Mouse (Mus musculus) gastrocnemius, adult 2 months (tissue): Measurements from ENCODE around the gene Plscr1. TPM values are rescaled to one million over a fixed set of nuclear protein-coding genes. Genes with fewer than 3 reads are reported as not detected.

Experiments
- DNase-seq: peaks from one replicate; pipeline ENCODE4 v3.0.0; 2022
- H3K27ac ChIP-seq: fragments of 200-600 bp; 2 replicates; pipeline ENCODE4 v1.8.1; 2022; ENCODE audit warnings: mild to moderate bottlenecking
- H3K4me3 ChIP-seq: fragments of 200-600 bp; 2 replicates; pipeline ENCODE4 v1.8.1; 2022; ENCODE audit warnings: mild to moderate bottlenecking, moderate library complexity
- CTCF ChIP-seq: fragments of 200-600 bp; IDR thresholded peaks from 2 replicates; pipeline ENCODE4 v1.8.1; 2022; ENCODE audit warnings: antibody characterized with exemption, mild to moderate bottlenecking, moderate library complexity
- intact Hi-C: fragments of 180-260 bp; cut with DNase I; formaldehyde crosslinking; loops from one replicate; pipeline ENCODE4 v1.15.1; 2025
- total RNA-seq, 2 experiments: library from RNA; stranded (reverse); gene quantifications; 2 replicates each; pipeline ENCODE4 v1.2.3; 2021

Gene Plscr1
- total RNA-seq, 2 experiments from 2014 or later: 0.51 to 1.3 TPM

- H3K4me3 ChIP-seq: no peak overlapping the region
- intact Hi-C loops: no loop called here
- TF ChIP-seq CTCF: no peak
- H3K27ac ChIP-seq: peak overlapping the region; percentile 51; the same call in 1 of the 2 replicates
- no peak for DNase-seq
Observed at GRCm38 (mm10) chr9:92226795-92227194, 22.8 kb upstream of the Plscr1 start.

- intact Hi-C loops: no loop called here
- Histone ChIP-seq H3K4me3 (no peak overlapping the region), H3K27ac (no peak overlapping the region)
- no peak for DNase-seq
- no peak for TF ChIP-seq CTCF
Observed at GRCm38 (mm10) chr9:92228867-92229832, 20.4 kb upstream of the Plscr1 start.

GRCm38 (mm10) chr9:92229833-92230205 lies 19.7 kb upstream of the Plscr1 start:
- Histone ChIP-seq H3K4me3 (no peak overlapping the region), H3K27ac (no peak overlapping the region)
- no peak for DNase-seq
- intact Hi-C loops: no loop called here
- TF ChIP-seq CTCF: no peak

GRCm38 (mm10) chr9:92234901-92235458 lies 14.6 kb upstream of the Plscr1 start:
- intact Hi-C loops: no loop called here
- DNase-seq: no peak
- TF ChIP-seq CTCF: no peak
- Histone ChIP-seq H3K27ac (no peak overlapping the region), H3K4me3 (no peak overlapping the region)

GRCm38 (mm10) chr9:92248773-92249446 lies 640 bp upstream of the Plscr1 start:
- Histone ChIP-seq H3K27ac (no peak overlapping the region), H3K4me3 (no peak overlapping the region)
- no peak for TF ChIP-seq CTCF
- intact Hi-C loops: no loop called here
- no peak for DNase-seq

- intact Hi-C loops: no loop called here
- TF ChIP-seq CTCF: no peak
Observed at GRCm38 (mm10) chr9:92249987-92250772, 630 bp downstream of the Plscr1 start.

GRCm38 (mm10) chr9:92252718-92253117 lies 3.2 kb downstream of the Plscr1 start:
- Histone ChIP-seq H3K27ac (no peak overlapping the region), H3K4me3 (no peak overlapping the region)
- intact Hi-C loops: no loop called here
- TF ChIP-seq CTCF: no peak
- no peak for DNase-seq

More at GRCm38 (mm10) chr9:92249987-92250772, 630 bp downstream of the Plscr1 start:
- DNase-seq: peak; percentile 85
- Histone ChIP-seq H3K4me3 (peak overlapping the region; percentile 70), H3K27ac (peak overlapping the region; percentile 85)

- TF ChIP-seq CTCF: no peak
- DNase-seq: no peak
- H3K4me3 ChIP-seq: no peak overlapping the region
- H3K27ac ChIP-seq: no peak overlapping the region
- intact Hi-C loops: no loop called here
Observed at GRCm38 (mm10) chr9:92253585-92254321, 4.2 kb downstream of the Plscr1 start.

- no peak for TF ChIP-seq CTCF
- Histone ChIP-seq H3K4me3 (no peak overlapping the region), H3K27ac (no peak overlapping the region)
- intact Hi-C loops: no loop called here
- DNase-seq: no peak
Observed at GRCm38 (mm10) chr9:92260481-92261159, 11.1 kb downstream of the Plscr1 start.

- no peak for TF ChIP-seq CTCF
- Histone ChIP-seq H3K4me3 (peak overlapping the region; percentile 48), H3K27ac (no peak overlapping the region)
- intact Hi-C loops: no loop called here
- no peak for DNase-seq
Observed at GRCm38 (mm10) chr9:92265719-92266118, 16.2 kb downstream of the Plscr1 start.

GRCm38 (mm10) chr9:92266558-92267171 lies 17.1 kb downstream of the Plscr1 start:
- Histone ChIP-seq H3K27ac (no peak overlapping the region), H3K4me3 (no peak overlapping the region)
- no peak for TF ChIP-seq CTCF
- DNase-seq: no peak
- intact Hi-C loops: no loop called here
